ENCODE assay signal across 14 mouse cellular contexts in genomic region chr10:125929961-125930360, GRCm38 (mm10). TPM values are rescaled to one million over a fixed set of nuclear protein-coding genes. Genes with fewer than 3 reads are reported as not detected.
"Had no signal": no experiment of that assay in that cellular context is flagged by ENCODE, and none has a peak within 500 bp of the region (broad histone marks: within the 10 kb centered on the region; RNA-seq: fewer than 3 reads in every experiment).

No protein-coding gene starts in this region.

- H3K4me3 ChIP-seq: limb, embryonic 15.5 days; liver, embryonic 15.5 days; megakaryocyte, embryonic 14.5 days; midbrain, embryonic 12.5 days; stomach, embryonic 15.5 days had no signal

- H3K36me3 ChIP-seq: limb, embryonic 15.5 days; liver, embryonic 15.5 days; midbrain, embryonic 12.5 days; stomach, embryonic 15.5 days had no signal

- H3K4me1 ChIP-seq: limb, embryonic 15.5 days; liver, embryonic 15.5 days; megakaryocyte, embryonic 14.5 days; midbrain, embryonic 12.5 days; stomach, embryonic 15.5 days had no signal

- DNase-seq: layer of hippocampus, adult 9-11 months; layer of hippocampus, postnatal 36 days; lung, embryonic 14.5 days; lung, postnatal 10 days; right cerebral cortex, postnatal 14 days; thymus, adult 2 months; thymus, postnatal 25 days had no signal

- H3K9me3 ChIP-seq: limb, embryonic 15.5 days; liver, embryonic 15.5 days; midbrain, embryonic 12.5 days; stomach, embryonic 15.5 days had no signal

- H3K27ac ChIP-seq: limb, embryonic 15.5 days; liver, embryonic 15.5 days; macrophage; midbrain, embryonic 12.5 days; stomach, embryonic 15.5 days had no signal

- H3K27me3 ChIP-seq: limb, embryonic 15.5 days; liver, embryonic 15.5 days; megakaryocyte, embryonic 14.5 days; midbrain, embryonic 12.5 days; stomach, embryonic 15.5 days had no signal

RNA-seq across cellular contexts. Expression of gene Lrig3, which starts 36.0 kb away (rescaled TPM):
- polyA plus RNA-seq: inflammation-experienced regulatory T-cells, adult 6 months had no signal
